ENCODE assay signal across 10 mouse cellular contexts in genomic region chr5:120514754-120515153, GRCm38 (mm10). TPM values are rescaled to one million over a fixed set of nuclear protein-coding genes. Genes with fewer than 3 reads are reported as not detected.
A peak's percentile ranks its signal among the peaks of the same experiment; 100 is the strongest.
DNase-seq lines count a peak whose midpoint lies in the region; ATAC-seq lines count a peak whose summit lies in the region.
"Had no signal": no experiment of that assay in that cellular context is flagged by ENCODE, and none has a peak within 500 bp of the region (broad histone marks: within the 10 kb centered on the region; RNA-seq: fewer than 3 reads in every experiment).

No protein-coding gene starts in this region.

- H3K9ac ChIP-seq in neural tube, embryonic 13.5 days = no peak overlapping the region
- no peak overlapping the region for H3K9ac ChIP-seq in neural tube, embryonic 15.5 days (replicated peaks)
- H3K9ac ChIP-seq in stomach, embryonic 14.5 days (replicated peaks; ENCODE audit: low read depth, low read length) = no peak overlapping the region
- H3K9ac ChIP-seq: heart, embryonic 15.5 days had no signal

- ATAC-seq in neural tube, embryonic 13.5 days (ENCODE audit: low read depth) = no peak
- ATAC-seq in neural tube, embryonic 15.5 days (ENCODE audit: low FRiP score) = no peak
- no peak for ATAC-seq in stomach, embryonic 14.5 days (ENCODE audit: insufficient number of reproducible peaks, insufficient read depth, low FRiP score, low read depth)
- ATAC-seq in frontal cortex, adult (ENCODE audit: low TSS enrichment) = no peak

- no peak overlapping the region for H3K4me3 ChIP-seq in neural tube, embryonic 13.5 days
- no peak overlapping the region for H3K4me3 ChIP-seq in neural tube, embryonic 15.5 days (replicated peaks)
- H3K4me3 ChIP-seq in stomach, embryonic 14.5 days (ENCODE audit: low read depth, low read length) = no peak overlapping the region
- H3K4me3 ChIP-seq: heart, embryonic 15.5 days had no signal

- intact Hi-C loops in left cerebral cortex, postnatal 36 days (cut with DNase I) = loop anchor here (5.0 kb wide), 1 partner anchor 73 kb away; the partner anchor contains the start of genes Iqcd and Tpcn1

- peaks cover 11% of the 10 kb centered on the region for H3K27me3 ChIP-seq in neural tube, embryonic 13.5 days
- no peaks in the 10 kb centered on the region; the same call in 1 of the 2 replicates for H3K27me3 ChIP-seq in neural tube, embryonic 15.5 days (replicated peaks)
- H3K27me3 ChIP-seq in stomach, embryonic 14.5 days (ENCODE audit: control insufficient read depth, insufficient read depth, low read length) = no peaks in the 10 kb centered on the region

- peak overlapping the region; percentile 52 for H3K27ac ChIP-seq in neural tube, embryonic 13.5 days (replicated peaks)
- H3K27ac ChIP-seq in neural tube, embryonic 15.5 days (replicated peaks) = no peak overlapping the region
- peak overlapping the region; percentile 63; the same call in 1 of the 2 replicates for H3K27ac ChIP-seq in stomach, embryonic 14.5 days (ENCODE audit: low read length)
- H3K27ac ChIP-seq: heart, embryonic 15.5 days had no signal

- H3K36me3 ChIP-seq in neural tube, embryonic 13.5 days = no peaks in the 10 kb centered on the region
- H3K36me3 ChIP-seq in neural tube, embryonic 15.5 days = no peaks in the 10 kb centered on the region
- H3K36me3 ChIP-seq in stomach, embryonic 14.5 days (ENCODE audit: control insufficient read depth, insufficient read depth, low read length) = no peaks in the 10 kb centered on the region
- H3K36me3 ChIP-seq: heart, embryonic 15.5 days had no signal

- H3K9me3 ChIP-seq in neural tube, embryonic 13.5 days = no peaks in the 10 kb centered on the region
- no peaks in the 10 kb centered on the region for H3K9me3 ChIP-seq in neural tube, embryonic 15.5 days (replicated peaks)
- H3K9me3 ChIP-seq in stomach, embryonic 14.5 days (ENCODE audit: control insufficient read depth, low read depth, low read length) = no peaks in the 10 kb centered on the region
- H3K9me3 ChIP-seq: heart, embryonic 15.5 days had no signal

- H3K4me2 ChIP-seq in neural tube, embryonic 13.5 days = no peak overlapping the region
- no peak overlapping the region for H3K4me2 ChIP-seq in neural tube, embryonic 15.5 days
- H3K4me2 ChIP-seq in stomach, embryonic 14.5 days (replicated peaks; ENCODE audit: low read depth, low read length) = no peak overlapping the region
- H3K4me2 ChIP-seq: heart, embryonic 15.5 days had no signal

- WGBS in neural tube, embryonic 13.5 days = 8% methylated on average over 4 of the region's 4 CpGs
- WGBS in neural tube, embryonic 15.5 days = 17% methylated on average over 4 of the region's 4 CpGs
- 4% methylated on average over 4 of the region's 4 CpGs for WGBS in stomach, embryonic 14.5 days

- DNase-seq in embryo, embryonic 11 days = peak; percentile 36
- DNase-seq in embryo, embryonic 9.5 days (ENCODE audit: extremely low spot score) = no peak
- peak; percentile 46 for DNase-seq in kidney, adult 9 months
- DNase-seq in left cerebral cortex, postnatal 36 days (ENCODE audit: low spot score in 2 of 2) = no peak
- DNase-seq: cerebellum, adult 11-12 months had no signal

- peaks cover 63% of the 10 kb centered on the region for H3K4me1 ChIP-seq in neural tube, embryonic 13.5 days (replicated peaks)
- H3K4me1 ChIP-seq in neural tube, embryonic 15.5 days = peaks cover 31% of the 10 kb centered on the region
- peaks cover 29% of the 10 kb centered on the region for H3K4me1 ChIP-seq in stomach, embryonic 14.5 days (ENCODE audit: control insufficient read depth, insufficient read depth, low read length)

RNA-seq across cellular contexts. Expression of gene Slc8b1, which starts 3.8 kb away (rescaled TPM):
- polyA plus RNA-seq in neural tube, embryonic 13.5 days (2015; fragmentation: Nextera tagmentation; extraction: Ambion mirVana) = 3.0 and 3.6 TPM in 2 replicates
- polyA plus RNA-seq in neural tube, embryonic 15.5 days (2015; fragmentation: Nextera tagmentation; extraction: Ambion mirVana) = 2.8 and 4.4 TPM in 2 replicates
- polyA plus RNA-seq in stomach, embryonic 14.5 days (2014; fragmentation: Nextera tagmentation; extraction: Ambion mirVana) = 4.1 and 5.4 TPM in 2 replicates
- 1 to 10 TPM; 4.2 to 8.2 TPM for total RNA-seq in left cerebral cortex, postnatal 36 days (2021)

RNA-seq across cellular contexts. Expression of gene Plbd2, which starts 11.3 kb away (rescaled TPM):
- 35.8 and 42.8 TPM in 2 replicates for polyA plus RNA-seq in neural tube, embryonic 13.5 days (2015; fragmentation: Nextera tagmentation; extraction: Ambion mirVana)
- 41.8 and 41.9 TPM in 2 replicates for polyA plus RNA-seq in neural tube, embryonic 15.5 days (2015; fragmentation: Nextera tagmentation; extraction: Ambion mirVana)
- 39.6 and 40.2 TPM in 2 replicates for polyA plus RNA-seq in stomach, embryonic 14.5 days (2014; fragmentation: Nextera tagmentation; extraction: Ambion mirVana)
- 10 to 100 TPM; 57.2 to 66.1 TPM for total RNA-seq in left cerebral cortex, postnatal 36 days (2021)

RNA-seq across cellular contexts. Expression of gene Sds, which starts 38.4 kb away (rescaled TPM):
- not detected in 2 replicates for polyA plus RNA-seq in neural tube, embryonic 13.5 days (2015; fragmentation: Nextera tagmentation; extraction: Ambion mirVana)
- polyA plus RNA-seq in neural tube, embryonic 15.5 days (2015; fragmentation: Nextera tagmentation; extraction: Ambion mirVana) = not detected in 2 replicates
- not detected in 2 replicates for polyA plus RNA-seq in stomach, embryonic 14.5 days (2014; fragmentation: Nextera tagmentation; extraction: Ambion mirVana)
- total RNA-seq in left cerebral cortex, postnatal 36 days (2021) = not detected
- polyA plus RNA-seq: heart, embryonic 15.5 days had no signal

RNA-seq across cellular contexts. Expression of gene Sdsl, which starts 42.1 kb away (rescaled TPM):
- polyA plus RNA-seq in neural tube, embryonic 13.5 days (2015; fragmentation: Nextera tagmentation; extraction: Ambion mirVana) = 5.2 and 6.9 TPM in 2 replicates
- 7.9 TPM in 2 replicates for polyA plus RNA-seq in neural tube, embryonic 15.5 days (2015; fragmentation: Nextera tagmentation; extraction: Ambion mirVana)
- 5.7 and 5.8 TPM in 2 replicates for polyA plus RNA-seq in stomach, embryonic 14.5 days (2014; fragmentation: Nextera tagmentation; extraction: Ambion mirVana)
- 1 to 10 TPM; 5.5 to 5.7 TPM for total RNA-seq in left cerebral cortex, postnatal 36 days (2021)

Comparison
In these comparisons a context has a peak if more than half of its experiments do, and no peak if none do; other contexts are left out.
1. DNase-seq: peak in embryo, embryonic 11 days (single experiment) and kidney, adult 9 months (single experiment); none in embryo, embryonic 9.5 days (single experiment) and left cerebral cortex, postnatal 36 days (0 of 2).